Mouse (Mus musculus): ENCODE results near the gene Fam131a.

DNA sequence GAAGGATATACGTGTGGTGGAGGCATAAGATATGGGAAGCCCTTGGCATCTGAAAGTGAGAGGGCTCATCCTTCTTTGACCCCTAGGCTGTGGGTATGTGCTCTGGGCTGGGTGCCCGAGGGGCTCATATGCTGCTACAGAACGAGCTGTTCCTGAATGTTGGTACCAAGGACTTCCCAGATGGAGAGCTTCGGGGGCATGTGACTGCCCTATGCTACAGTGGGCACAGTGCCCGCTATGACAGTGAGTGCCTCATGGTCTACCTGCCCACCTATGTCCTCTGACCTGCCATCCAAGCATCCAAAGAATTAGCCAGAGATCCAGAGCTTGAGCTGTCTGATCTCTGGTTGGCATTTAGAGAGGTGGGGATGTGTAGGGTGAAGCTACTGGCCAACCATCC lies 43.8 kb downstream of the Fam131a start:
- TF ChIP-seq EP300 (IDR thresholded peaks at IDR 0.05; ENCODE audit: low read depth) (no peak), CTCF (IDR thresholded peaks at IDR 0.05; ENCODE audit: low read depth) (no peak)
